In genomic region chr11:115282295-115282694, GRCm38 (mm10) we compare ENCODE assay signal across 12 mouse cellular contexts. TPM values are rescaled to one million over a fixed set of nuclear protein-coding genes. Genes with fewer than 3 reads are reported as not detected.
DNase-seq lines count a peak whose midpoint lies in the region; TF ChIP-seq lines count a peak whose summit lies in the region.
"Had no signal": no experiment of that assay in that cellular context is flagged by ENCODE, and none has a peak within 500 bp of the region (broad histone marks: within the 10 kb centered on the region; RNA-seq: fewer than 3 reads in every experiment).

No protein-coding gene starts in this region.

- peak; percentile 88 for DNase-seq in adrenal gland, adult 2 months
- DNase-seq in adrenal gland, postnatal 4 days (ENCODE audit: low spot score in 2 of 2): no peak
- DNase-seq in layer of hippocampus, adult 18-20 months (ENCODE audit: low spot score in 2 of 2): peak; percentile 44 to 65
- no peak for DNase-seq in layer of hippocampus, postnatal 25 days (ENCODE audit: extremely low spot score in 1 of 2, low spot score in 1 of 2)
- DNase-seq in adipocyte (ENCODE audit: low spot score): peak; percentile 37
- DNase-seq in layer of hippocampus, adult 2 months (ENCODE audit: low spot score in 2 of 2): peak in 1 of 2 experiments; percentile 66
- no peak for DNase-seq in urinary bladder, postnatal 4 days (ENCODE audit: low spot score in 2 of 2)
- DNase-seq in cerebellum, adult 11 months: no peak
- DNase-seq: lung, adult 2 months; spleen, adult 18-20 months had no signal

- H3K4me3 ChIP-seq in layer of hippocampus, adult 2 months: no peak overlapping the region
- H3K4me3 ChIP-seq: limb, embryonic 10.5 days; myocyte had no signal

- no peak; the same call in 1 of the 2 replicates for TF ChIP-seq CTCF in layer of hippocampus, adult 2 months (conservative IDR thresholded peaks at IDR 0.05)

- peak overlapping the region; percentile 87 for H3K27ac ChIP-seq in layer of hippocampus, adult 2 months
- H3K27ac ChIP-seq: limb, embryonic 10.5 days had no signal

RNA-seq across cellular contexts. Expression of gene Fdxr, which starts 5.4 kb away (rescaled TPM):
- total RNA-seq in adrenal gland, adult 2 months (2021): 1,000 to 10,000 TPM; 1,196 to 1,476 TPM
- 2,178 and 2,420 TPM in 2 replicates for polyA plus RNA-seq in adrenal gland, adult 2 months (2012; rRNA removed)
- 100 to 1,000 TPM; 608 to 629 TPM for total RNA-seq in adrenal gland, postnatal 4 days (2021)
- 10 to 100 TPM; 19.0 to 19.9 TPM for total RNA-seq in layer of hippocampus, adult 18-20 months (2021)
- 10 to 100 TPM; 18.6 to 21.2 TPM for total RNA-seq in layer of hippocampus, postnatal 25 days (2021)
- total RNA-seq in layer of hippocampus, adult 2 months (2021): 10 to 100 TPM; 22.4 to 22.5 TPM

RNA-seq across cellular contexts. Expression of gene Fads6, which starts 15.2 kb away (rescaled TPM):
- total RNA-seq in adrenal gland, adult 2 months (2021): 10 to 100 TPM; 56.7 to 76.5 TPM
- polyA plus RNA-seq in adrenal gland, adult 2 months (2012; rRNA removed): 87.7 and 93.1 TPM in 2 replicates
- 10 to 100 TPM; 26.0 to 31.3 TPM for total RNA-seq in adrenal gland, postnatal 4 days (2021)
- total RNA-seq in layer of hippocampus, adult 18-20 months (2021): 10 to 100 TPM; 16.7 to 17.3 TPM
- total RNA-seq in layer of hippocampus, postnatal 25 days (2021): 10 to 100 TPM; 11.2 to 12.1 TPM
- 10 to 100 TPM; 13.2 to 15.1 TPM for total RNA-seq in layer of hippocampus, adult 2 months (2021)

RNA-seq across cellular contexts. Expression of gene Grin2c, which starts 15.3 kb away (rescaled TPM):
- 1 to 10 TPM; 2.3 to 9.4 TPM for total RNA-seq in adrenal gland, adult 2 months (2021)
- polyA plus RNA-seq in adrenal gland, adult 2 months (2012; rRNA removed): 13.8 and 25.5 TPM in 2 replicates
- total RNA-seq in adrenal gland, postnatal 4 days (2021): 1 to 10 TPM; 1.8 to 2.0 TPM
- 10 to 100 TPM; 43.3 to 44.8 TPM for total RNA-seq in layer of hippocampus, adult 18-20 months (2021)
- total RNA-seq in layer of hippocampus, postnatal 25 days (2021): 10 to 100 TPM; 47.3 to 47.4 TPM
- total RNA-seq in layer of hippocampus, adult 2 months (2021): 10 to 100 TPM; 47.4 to 47.5 TPM
- polyA plus RNA-seq: myocyte had no signal

RNA-seq across cellular contexts. Expression of gene Otop2, which starts 24.7 kb away (rescaled TPM):
- not detected for total RNA-seq in adrenal gland, adult 2 months (2021)
- 0.12 TPM in 1 of 2 replicates, not detected in the other for polyA plus RNA-seq in adrenal gland, adult 2 months (2012; rRNA removed)
- not detected for total RNA-seq in adrenal gland, postnatal 4 days (2021)
- total RNA-seq in layer of hippocampus, adult 18-20 months (2021): 1 to 10 TPM in 1 of 2 experiments, under 1 TPM in 1; 0.20 to 1.0 TPM
- under 1 TPM in 1 of 2 experiments, not detected in 1; 0.15 TPM for total RNA-seq in layer of hippocampus, postnatal 25 days (2021)
- total RNA-seq in layer of hippocampus, adult 2 months (2021): under 1 TPM; 0.51 to 0.59 TPM
- polyA plus RNA-seq: limb, embryonic 10.5 days had no signal

RNA-seq across cellular contexts. Expression of gene Ush1g, which starts 39.5 kb away (rescaled TPM):
- total RNA-seq in adrenal gland, adult 2 months (2021): under 1 TPM; 0.49 to 0.69 TPM
- 0.50 and 0.52 TPM in 2 replicates for polyA plus RNA-seq in adrenal gland, adult 2 months (2012; rRNA removed)
- total RNA-seq in adrenal gland, postnatal 4 days (2021): under 1 TPM; 0.73 to 0.84 TPM
- under 1 TPM; 0.66 to 0.79 TPM for total RNA-seq in layer of hippocampus, adult 18-20 months (2021)
- total RNA-seq in layer of hippocampus, postnatal 25 days (2021): under 1 TPM; 0.31 to 0.59 TPM
- under 1 TPM; 0.37 to 0.64 TPM for total RNA-seq in layer of hippocampus, adult 2 months (2021)
- polyA plus RNA-seq: limb, embryonic 10.5 days had no signal

Comparison
In these comparisons a context has a peak if more than half of its experiments do, and no peak if none do; other contexts are left out.
1. DNase-seq: peak in adrenal gland, adult 2 months (single experiment), layer of hippocampus, adult 18-20 months (2 of 2) and adipocyte (single experiment); none in adrenal gland, postnatal 4 days (0 of 2), layer of hippocampus, postnatal 25 days (0 of 2), urinary bladder, postnatal 4 days (0 of 2) and cerebellum, adult 11 months (single experiment).
2. RNA of gene Fdxr, which starts 5.4 kb away (total RNA-seq): 1,196 to 1,476 TPM in adrenal gland, adult 2 months and 608 to 629 TPM in adrenal gland, postnatal 4 days; 22.4 to 22.5 TPM in layer of hippocampus, adult 2 months, 18.6 to 21.2 TPM in layer of hippocampus, postnatal 25 days and 19.0 to 19.9 TPM in layer of hippocampus, adult 18-20 months; every median in the first group is over 10 times any median in the second.
3. RNA of gene Grin2c, which starts 15.3 kb away (total RNA-seq): 47.4 to 47.5 TPM in layer of hippocampus, adult 2 months, 47.3 to 47.4 TPM in layer of hippocampus, postnatal 25 days and 43.3 to 44.8 TPM in layer of hippocampus, adult 18-20 months; 2.3 to 9.4 TPM in adrenal gland, adult 2 months and 1.8 to 2.0 TPM in adrenal gland, postnatal 4 days; every median in the first group is over 4 times any median in the second.